Mouse (Mus musculus): ENCODE results near the gene Gm28230. TPM values are rescaled to one million over a fixed set of nuclear protein-coding genes. Genes with fewer than 3 reads are reported as not detected.

Gene Gm28230
- not detected in 2 replicates for polyA plus RNA-seq (2012; ENCODE audit: insufficient read depth, insufficient read length, low replicate concordance, missing spikeins)

DNA sequence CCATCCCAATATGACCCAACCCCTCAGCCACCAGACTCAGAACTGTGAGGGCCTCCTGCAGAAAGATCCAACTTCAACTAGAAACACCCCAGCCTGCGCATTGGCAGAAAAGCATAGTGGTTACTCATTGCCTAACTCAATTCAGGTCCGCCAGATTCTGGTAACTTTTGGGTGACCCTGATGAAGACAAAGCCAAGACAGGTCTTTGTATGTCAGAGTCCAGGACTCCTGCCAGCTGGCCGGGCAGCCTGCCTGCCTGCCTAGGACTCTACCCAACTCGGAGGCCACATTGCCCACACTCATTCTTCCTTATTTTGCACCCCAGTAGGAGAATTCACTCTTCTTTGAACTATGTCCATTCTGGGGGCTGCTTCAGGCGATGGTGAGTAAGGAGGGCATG is at the start of gene Gm28230:
Gene Gm28230 (plus strand): TSS at position 178 of the 400 bp plus-strand sequence.
- H3K4me3 ChIP-seq (ENCODE audit: insufficient read depth, low read depth, low read length) = no peak within 1 kb of the TSS
- WGBS = 2% methylated on average over 5 of the region's 5 CpGs
- TF ChIP-seq CTCF (IDR thresholded peaks at IDR 0.05; ENCODE audit: insufficient read depth, low read depth, low read length) (no peak), POLR2A (IDR thresholded peaks at IDR 0.05; ENCODE audit: insufficient read depth, low read depth, low read length) (no peak)
- H3K4me1 ChIP-seq (ENCODE audit: control insufficient read depth, insufficient read depth, low read length) = no peaks in the 10 kb centered on the region
- no peak within 1 kb of the TSS for H3K27ac ChIP-seq (ENCODE audit: insufficient read depth, low read depth, low read length)

DNA sequence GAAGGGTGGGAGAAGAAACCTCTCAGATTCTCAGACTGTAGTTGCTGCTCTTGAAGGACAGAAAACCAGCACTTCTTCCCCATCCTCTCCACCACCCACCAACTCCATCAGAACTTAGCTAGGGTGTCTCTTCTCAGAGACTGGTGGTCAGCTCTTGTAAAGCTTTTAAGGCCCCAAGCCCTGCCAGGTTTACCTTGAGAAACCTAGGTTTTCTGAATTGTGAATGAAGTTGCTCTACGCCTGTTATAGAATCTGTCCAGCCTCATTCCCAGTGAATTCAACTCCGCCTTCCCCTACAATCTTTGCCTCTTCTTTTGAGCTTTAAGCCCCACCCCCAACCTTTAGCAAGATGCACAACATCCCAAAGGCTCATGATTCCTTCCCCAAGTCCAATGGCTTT is 49.4 kb upstream of the Gm28230 start:
- Histone ChIP-seq H3K27ac (ENCODE audit: insufficient read depth, low read depth, low read length) (no peak overlapping the region), H3K4me1 (ENCODE audit: control insufficient read depth, insufficient read depth, low read length) (peaks cover 5% of the 10 kb centered on the region), H3K4me3 (ENCODE audit: insufficient read depth, low read depth, low read length) (no peak overlapping the region)
- TF ChIP-seq CTCF (IDR thresholded peaks at IDR 0.05; ENCODE audit: insufficient read depth, low read depth, low read length) = no peak
- no peak for TF ChIP-seq POLR2A (IDR thresholded peaks at IDR 0.05; ENCODE audit: insufficient read depth, low read depth, low read length)
- 22% methylated on average over 2 of the region's 2 CpGs for WGBS

DNA sequence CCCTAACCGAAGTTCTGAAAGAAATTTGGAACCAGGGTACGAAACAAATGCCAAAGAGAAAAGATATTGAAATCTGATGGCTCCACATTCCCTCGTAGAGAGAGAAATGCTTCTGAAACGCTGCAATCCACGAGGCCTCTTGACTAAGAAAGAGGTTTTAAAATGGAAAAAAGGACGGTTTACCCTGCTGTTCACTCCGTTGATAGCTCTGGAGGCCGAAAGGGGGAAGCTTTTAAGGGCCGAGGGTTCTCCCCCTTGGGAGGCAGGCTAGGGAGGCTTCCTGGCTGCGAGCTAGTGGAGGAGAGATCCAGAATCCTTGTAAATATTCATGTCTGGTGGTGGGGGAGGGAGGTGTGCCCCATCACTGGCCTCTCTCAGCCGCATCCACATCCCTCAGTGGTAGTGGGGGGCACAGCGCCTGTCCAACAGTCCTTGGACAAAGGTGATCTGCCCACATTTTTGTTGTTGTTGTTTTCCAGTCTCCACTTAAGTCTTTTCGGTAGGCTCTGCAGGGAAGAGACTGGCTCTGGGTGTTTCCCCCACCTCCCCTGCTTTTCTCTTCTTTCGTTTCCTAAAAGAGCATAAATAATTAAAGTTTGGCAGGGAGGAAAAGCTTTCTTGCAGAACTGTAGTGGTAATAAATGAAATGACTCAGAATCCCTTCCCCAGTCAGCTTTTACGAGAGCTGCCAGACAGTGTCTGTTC is 47.5 kb upstream of the Gm28230 start, which contains the start of gene Hoxd11:
Gene Hoxd11 (plus strand): TSS at position 667 of the 705 bp plus-strand sequence.
- Histone ChIP-seq H3K4me3 (ENCODE audit: insufficient read depth, low read depth, low read length) (no peak within 1 kb of the TSS), H3K4me1 (ENCODE audit: control insufficient read depth, insufficient read depth, low read length) (no peaks in the 10 kb centered on the region), H3K27ac (ENCODE audit: insufficient read depth, low read depth, low read length) (no peak within 1 kb of the TSS)
- no peak for TF ChIP-seq CTCF (IDR thresholded peaks at IDR 0.05; ENCODE audit: insufficient read depth, low read depth, low read length)
- TF ChIP-seq POLR2A (IDR thresholded peaks at IDR 0.05; ENCODE audit: insufficient read depth, low read depth, low read length) = no peak
- 4% methylated on average over 15 of the region's 15 CpGs for WGBS

DNA sequence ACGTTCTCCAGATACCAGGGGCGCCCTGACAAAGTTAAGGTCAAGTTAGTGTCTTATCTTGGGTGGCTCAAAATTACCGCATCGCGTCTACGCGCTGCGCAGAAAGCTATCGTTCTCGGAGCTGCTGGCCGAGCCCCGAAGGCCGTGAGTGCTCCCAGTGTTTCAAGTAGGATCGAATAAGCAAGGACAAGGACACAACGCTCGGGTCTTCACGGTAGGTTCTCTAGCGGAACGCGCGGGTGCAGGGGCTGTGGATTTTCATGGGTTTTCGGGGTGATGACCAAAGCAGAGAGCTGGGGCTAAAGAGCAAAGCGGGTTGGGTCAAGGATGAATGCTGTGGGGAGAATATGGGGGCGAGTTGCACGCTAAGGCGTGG is 46.9 kb upstream of the Gm28230 start:
- no peaks in the 10 kb centered on the region for H3K4me1 ChIP-seq (ENCODE audit: control insufficient read depth, insufficient read depth, low read length)
- WGBS = 1% methylated on average over 26 of the region's 26 CpGs
- H3K27ac ChIP-seq (ENCODE audit: insufficient read depth, low read depth, low read length) = no peak overlapping the region
- no peak for TF ChIP-seq CTCF (IDR thresholded peaks at IDR 0.05; ENCODE audit: insufficient read depth, low read depth, low read length)
- no peak for TF ChIP-seq POLR2A (IDR thresholded peaks at IDR 0.05; ENCODE audit: insufficient read depth, low read depth, low read length)
- H3K4me3 ChIP-seq (ENCODE audit: insufficient read depth, low read depth, low read length) = no peak overlapping the region

DNA sequence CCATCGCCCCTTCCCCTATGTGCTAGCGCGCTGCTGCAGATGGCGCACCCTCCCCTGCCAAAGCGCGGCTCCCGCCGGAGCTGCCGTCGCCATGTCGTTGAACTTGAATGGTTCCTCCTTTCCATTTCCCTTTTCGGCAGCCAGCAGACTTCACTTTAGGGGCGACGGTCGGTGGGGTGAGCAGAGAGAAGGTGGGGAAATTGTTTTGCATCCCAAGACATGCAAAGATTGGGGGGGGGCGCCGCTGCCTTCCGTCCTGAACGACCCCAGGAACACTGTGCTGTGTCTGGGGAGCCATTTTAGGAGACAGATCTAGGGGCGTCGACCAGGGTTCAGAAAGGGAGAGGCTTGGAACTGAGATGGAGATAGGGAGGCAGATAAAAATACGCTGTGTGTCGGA is 46.5 kb upstream of the Gm28230 start:
- no peak overlapping the region for H3K27ac ChIP-seq (ENCODE audit: insufficient read depth, low read depth, low read length)
- 2% methylated on average over 23 of the region's 23 CpGs for WGBS
- no peaks in the 10 kb centered on the region for H3K4me1 ChIP-seq (ENCODE audit: control insufficient read depth, insufficient read depth, low read length)
- TF ChIP-seq POLR2A (IDR thresholded peaks at IDR 0.05; ENCODE audit: insufficient read depth, low read depth, low read length) (no peak), CTCF (IDR thresholded peaks at IDR 0.05; ENCODE audit: insufficient read depth, low read depth, low read length) (no peak)
- no peak overlapping the region for H3K4me3 ChIP-seq (ENCODE audit: insufficient read depth, low read depth, low read length)

DNA sequence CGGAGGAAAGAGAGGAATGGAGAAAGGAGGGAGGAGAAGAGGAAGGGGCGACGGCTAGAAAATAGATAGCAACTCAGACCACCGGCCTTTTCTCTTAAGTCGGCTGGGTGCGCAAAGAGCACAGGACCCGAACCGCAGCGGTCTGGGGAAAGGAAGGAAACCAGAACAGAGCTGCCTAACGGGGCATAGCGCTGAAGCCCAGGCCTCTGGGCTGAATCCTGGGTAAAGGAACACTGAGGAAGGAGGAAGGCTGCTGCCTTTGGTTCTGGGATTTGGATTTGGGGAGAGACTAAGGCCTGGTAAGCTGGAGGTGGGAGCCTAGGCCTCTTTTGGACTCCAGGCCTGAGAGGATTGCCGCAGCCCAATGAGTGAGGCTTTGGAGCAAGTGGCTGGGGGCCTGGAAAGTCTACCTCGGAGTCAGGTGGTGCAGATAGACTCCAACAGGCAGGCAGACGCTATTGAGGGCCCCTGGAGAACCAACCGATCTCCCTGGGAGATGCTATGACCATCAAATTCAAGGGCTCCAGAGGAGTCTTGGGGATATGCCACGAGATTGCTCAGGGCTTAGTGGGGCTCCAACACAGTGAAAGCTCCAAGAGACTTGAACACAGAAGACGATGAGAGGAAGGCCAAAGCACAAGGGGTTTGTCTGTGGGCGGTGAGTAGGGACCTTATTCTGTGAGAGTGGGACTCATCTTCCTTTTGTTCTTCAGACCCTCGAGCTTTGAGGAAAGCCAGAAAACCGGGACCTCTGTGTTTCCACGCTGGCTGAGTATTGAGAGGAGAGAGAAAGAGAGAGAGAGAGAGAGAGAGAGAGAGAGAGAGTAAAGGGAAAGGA is 45.7 kb upstream of the Gm28230 start:
- TF ChIP-seq POLR2A (IDR thresholded peaks at IDR 0.05; ENCODE audit: insufficient read depth, low read depth, low read length) (no peak), CTCF (IDR thresholded peaks at IDR 0.05; ENCODE audit: insufficient read depth, low read depth, low read length) (no peak)
- WGBS = 3% methylated on average over 21 of the region's 21 CpGs
- H3K4me3 ChIP-seq (ENCODE audit: insufficient read depth, low read depth, low read length) = no peak overlapping the region
- no peak overlapping the region for H3K27ac ChIP-seq (ENCODE audit: insufficient read depth, low read depth, low read length)
- H3K4me1 ChIP-seq (ENCODE audit: control insufficient read depth, insufficient read depth, low read length) = no peaks in the 10 kb centered on the region

DNA sequence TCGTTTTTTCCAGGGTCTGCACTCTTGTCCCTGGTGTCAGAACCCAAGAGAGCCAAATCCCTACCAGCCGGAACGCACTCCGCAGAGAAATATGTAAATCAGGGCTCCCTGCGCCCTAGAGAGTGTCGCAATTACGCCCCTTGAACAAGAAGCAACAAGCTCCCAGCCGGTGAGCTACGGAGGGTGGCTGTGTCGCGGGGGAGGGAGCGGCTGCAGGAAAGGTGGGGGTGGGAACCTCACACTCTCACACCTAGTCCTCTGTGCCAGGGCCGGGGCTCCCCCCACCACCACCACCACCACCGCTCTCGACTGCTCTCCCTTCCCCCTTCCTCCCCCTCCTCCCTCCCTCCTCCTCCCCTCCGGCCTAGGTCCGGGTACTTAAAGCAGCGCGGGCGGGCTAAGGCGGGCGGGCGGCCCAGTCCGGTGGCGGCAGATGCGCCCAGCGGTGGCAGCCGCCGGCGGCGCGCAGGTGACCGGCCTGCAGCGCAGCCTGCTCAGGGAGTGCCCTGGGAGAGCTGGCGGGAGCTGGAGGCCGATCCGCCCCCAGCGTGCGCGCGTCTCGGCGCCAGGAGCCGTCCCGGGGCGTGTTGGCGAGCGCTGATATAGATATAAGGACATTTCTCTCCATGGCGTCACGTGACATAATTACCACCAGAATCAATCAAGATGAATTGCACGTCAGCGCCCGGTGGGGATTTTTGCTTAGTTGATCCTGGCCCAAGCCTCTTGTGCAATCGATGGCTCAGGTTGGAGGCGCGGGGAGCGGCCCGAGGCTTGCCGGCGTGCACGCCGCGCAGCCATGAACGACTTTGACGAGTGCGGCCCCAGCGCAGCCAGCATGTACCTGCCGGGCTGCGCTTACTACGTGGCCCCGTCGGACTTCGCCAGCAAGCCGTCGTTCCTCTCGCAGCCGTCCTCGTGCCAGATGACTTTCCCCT is 44.7 kb upstream of the Gm28230 start:
- Histone ChIP-seq H3K4me3 (ENCODE audit: insufficient read depth, low read depth, low read length) (no peak overlapping the region), H3K4me1 (ENCODE audit: control insufficient read depth, insufficient read depth, low read length) (no peaks in the 10 kb centered on the region), H3K27ac (ENCODE audit: insufficient read depth, low read depth, low read length) (no peak overlapping the region)
- 2% methylated on average over 78 of the region's 78 CpGs for WGBS
- TF ChIP-seq POLR2A (IDR thresholded peaks at IDR 0.05; ENCODE audit: insufficient read depth, low read depth, low read length) = no peak
- no peak for TF ChIP-seq CTCF (IDR thresholded peaks at IDR 0.05; ENCODE audit: insufficient read depth, low read depth, low read length)

DNA sequence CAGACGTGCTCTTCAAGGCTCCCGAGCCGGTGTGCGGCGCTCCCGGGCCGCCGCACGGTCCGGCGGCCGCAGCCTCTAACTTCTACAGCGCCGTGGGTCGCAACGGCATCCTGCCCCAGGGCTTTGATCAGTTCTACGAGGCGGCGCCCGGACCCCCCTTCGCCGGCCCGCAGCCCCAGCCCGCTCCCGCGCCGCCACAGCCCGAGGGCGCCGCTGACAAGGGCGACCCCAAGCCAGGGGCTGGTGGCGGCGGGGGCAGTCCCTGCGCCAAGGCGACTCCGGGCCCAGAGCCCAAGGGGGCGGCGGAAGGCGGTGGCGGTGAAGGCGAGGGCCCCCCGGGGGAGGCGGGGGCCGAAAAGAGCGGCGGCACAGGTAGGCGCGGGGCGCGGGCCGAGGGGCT is 43.7 kb upstream of the Gm28230 start:
- 2% methylated on average over 51 of the region's 51 CpGs for WGBS
- Histone ChIP-seq H3K4me1 (ENCODE audit: control insufficient read depth, insufficient read depth, low read length) (no peaks in the 10 kb centered on the region), H3K27ac (ENCODE audit: insufficient read depth, low read depth, low read length) (no peak overlapping the region), H3K4me3 (ENCODE audit: insufficient read depth, low read depth, low read length) (no peak overlapping the region)
- TF ChIP-seq POLR2A (IDR thresholded peaks at IDR 0.05; ENCODE audit: insufficient read depth, low read depth, low read length) = no peak
- TF ChIP-seq CTCF (IDR thresholded peaks at IDR 0.05; ENCODE audit: insufficient read depth, low read depth, low read length) = no peak
